Mouse (Mus musculus): ENCODE results near the gene Ubqln3. TPM values are rescaled to one million over a fixed set of nuclear protein-coding genes. Genes with fewer than 3 reads are reported as not detected.

Ubqln3 gene
- polyA plus RNA-seq, 1 experiment from 2014 or later: not detected

- ATAC-seq (ENCODE audit: low FRiP score, low read depth): no peak
- Histone ChIP-seq H3K4me2 (no peak overlapping the region), H3K4me1 (replicated peaks) (no peaks in the 10 kb centered on the region), H3K27ac (replicated peaks) (no peak overlapping the region), H3K9ac (no peak overlapping the region), H3K36me3 (no peaks in the 10 kb centered on the region), H3K4me3 (no peak overlapping the region), H3K27me3 (no peaks in the 10 kb centered on the region), H3K9me3 (no peaks in the 10 kb centered on the region)
- WGBS: 43% methylated on average over 4 of the region's 4 CpGs
Measured at GRCm38 (mm10) chr7:104103913-104104756, 38.9 kb downstream of the Ubqln3 start.

Other genes with a start within 250 kb of the Ubqln3 start
- not detected in 2 replicates for gene Olfr64, start 248.8 kb downstream of the Ubqln3 start, polyA plus RNA-seq (2015; fragmentation: Nextera tagmentation; extraction: Ambion mirVana)
- not detected in 2 replicates for gene Olfr65, start 239.8 kb downstream of the Ubqln3 start, polyA plus RNA-seq (2015; fragmentation: Nextera tagmentation; extraction: Ambion mirVana)
- not detected in 2 replicates for gene Olfr631, start 214.5 kb downstream of the Ubqln3 start, polyA plus RNA-seq (2015; fragmentation: Nextera tagmentation; extraction: Ambion mirVana)
- not detected in 2 replicates for gene Olfr632, start 208.9 kb downstream of the Ubqln3 start, polyA plus RNA-seq (2015; fragmentation: Nextera tagmentation; extraction: Ambion mirVana)
- gene Olfr633, start 198.8 kb downstream of the Ubqln3 start, polyA plus RNA-seq (2015; fragmentation: Nextera tagmentation; extraction: Ambion mirVana): not detected in 2 replicates
- not detected in 2 replicates for gene Olfr635, start 172.1 kb downstream of the Ubqln3 start, polyA plus RNA-seq (2015; fragmentation: Nextera tagmentation; extraction: Ambion mirVana)
- gene Olfr638, start 144.5 kb downstream of the Ubqln3 start, polyA plus RNA-seq (2015; fragmentation: Nextera tagmentation; extraction: Ambion mirVana): not detected in 2 replicates
- 0.03 TPM in 1 of 2 replicates, not detected in the other for gene Olfr639, start 126.0 kb downstream of the Ubqln3 start, polyA plus RNA-seq (2015; fragmentation: Nextera tagmentation; extraction: Ambion mirVana)
- gene Olfr640, start 117.7 kb downstream of the Ubqln3 start, polyA plus RNA-seq (2015; fragmentation: Nextera tagmentation; extraction: Ambion mirVana): not detected in 2 replicates
- gene Olfr641, start 107.8 kb downstream of the Ubqln3 start, polyA plus RNA-seq (2015; fragmentation: Nextera tagmentation; extraction: Ambion mirVana): not detected in 2 replicates
- not detected in 2 replicates for gene Olfr642, start 90.6 kb downstream of the Ubqln3 start, polyA plus RNA-seq (2015; fragmentation: Nextera tagmentation; extraction: Ambion mirVana)
- gene 4930516K23Rik, start 81.8 kb downstream of the Ubqln3 start, polyA plus RNA-seq (2015; fragmentation: Nextera tagmentation; extraction: Ambion mirVana): not detected in 2 replicates
- not detected in 2 replicates for gene Olfr644, start 71.4 kb downstream of the Ubqln3 start, polyA plus RNA-seq (2015; fragmentation: Nextera tagmentation; extraction: Ambion mirVana)
- not detected in 2 replicates for gene Olfr645, start 57.8 kb downstream of the Ubqln3 start, polyA plus RNA-seq (2015; fragmentation: Nextera tagmentation; extraction: Ambion mirVana)
- gene Olfr646, start 38.4 kb downstream of the Ubqln3 start, polyA plus RNA-seq (2015; fragmentation: Nextera tagmentation; extraction: Ambion mirVana): not detected in 2 replicates
- not detected in 2 replicates for gene Ubqln5, start 13.5 kb downstream of the Ubqln3 start, polyA plus RNA-seq (2015; fragmentation: Nextera tagmentation; extraction: Ambion mirVana)
- not detected in 2 replicates for gene Olfr643, start 5.9 kb downstream of the Ubqln3 start, polyA plus RNA-seq (2015; fragmentation: Nextera tagmentation; extraction: Ambion mirVana)
- not detected in 2 replicates for gene Ubqlnl, start 7.3 kb upstream of the Ubqln3 start, polyA plus RNA-seq (2015; fragmentation: Nextera tagmentation; extraction: Ambion mirVana)
- not detected in 2 replicates for gene Olfm5, start 21.6 kb upstream of the Ubqln3 start, polyA plus RNA-seq (2015; fragmentation: Nextera tagmentation; extraction: Ambion mirVana)
- 0.39 and 0.49 TPM in 2 replicates for gene Olfr648, start 40.1 kb upstream of the Ubqln3 start, polyA plus RNA-seq (2015; fragmentation: Nextera tagmentation; extraction: Ambion mirVana)
- gene Olfr649, start 52.7 kb upstream of the Ubqln3 start, polyA plus RNA-seq (2015; fragmentation: Nextera tagmentation; extraction: Ambion mirVana): not detected in 2 replicates
- gene Trim6, start 75.5 kb upstream of the Ubqln3 start, polyA plus RNA-seq (2015; fragmentation: Nextera tagmentation; extraction: Ambion mirVana): 0.16 and 0.37 TPM in 2 replicates
- 0.91 and 1.2 TPM in 2 replicates for gene Trim34a, start 101.2 kb upstream of the Ubqln3 start, polyA plus RNA-seq (2015; fragmentation: Nextera tagmentation; extraction: Ambion mirVana)
- 0.10 and 0.17 TPM in 2 replicates for gene Trim5, start 144.8 kb upstream of the Ubqln3 start, polyA plus RNA-seq (2015; fragmentation: Nextera tagmentation; extraction: Ambion mirVana)
- 1.9 TPM in 2 replicates for gene Trim12a, start 172.2 kb upstream of the Ubqln3 start, polyA plus RNA-seq (2015; fragmentation: Nextera tagmentation; extraction: Ambion mirVana)
- not detected in 2 replicates for gene Trim34b, start 186.2 kb upstream of the Ubqln3 start, polyA plus RNA-seq (2015; fragmentation: Nextera tagmentation; extraction: Ambion mirVana)
- gene Trim12c, start 210.1 kb upstream of the Ubqln3 start, polyA plus RNA-seq (2015; fragmentation: Nextera tagmentation; extraction: Ambion mirVana): 1.3 and 1.6 TPM in 2 replicates
- 0.13 TPM in 1 of 2 replicates, not detected in the other for gene Trim30b, start 226.6 kb upstream of the Ubqln3 start, polyA plus RNA-seq (2015; fragmentation: Nextera tagmentation; extraction: Ambion mirVana)

Measured in hindbrain, embryonic 15.5 days (tissue).